ENCODE assay signal across 21 mouse cellular contexts in the genomic region with DNA sequence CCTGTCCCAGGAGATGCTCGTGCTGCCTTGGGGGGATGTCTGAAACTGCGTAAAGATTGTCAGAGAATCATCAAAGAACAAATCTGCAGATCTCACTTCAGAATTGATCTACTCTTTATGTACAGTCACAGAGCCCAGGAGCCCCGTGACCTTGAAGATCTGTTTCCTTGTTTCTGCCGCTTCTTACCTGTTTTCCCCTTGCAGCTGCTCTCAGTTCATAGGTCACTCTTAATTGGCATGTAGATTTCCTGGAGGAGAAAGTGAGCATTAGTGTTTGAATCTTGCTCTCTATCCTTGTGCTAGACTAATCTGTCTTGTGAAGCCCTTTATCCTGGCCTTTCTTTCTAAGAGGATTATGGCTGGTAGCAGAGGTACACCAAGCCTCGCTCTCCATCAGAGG. TPM values are rescaled to one million over a fixed set of nuclear protein-coding genes. Genes with fewer than 3 reads are reported as not detected.
"Had no signal": no experiment of that assay in that cellular context is flagged by ENCODE, and none has a peak within 500 bp of the region (broad histone marks: within the 10 kb centered on the region; RNA-seq: fewer than 3 reads in every experiment).

No protein-coding gene starts in this region.

- ATAC-seq: inflammation-experienced regulatory T-cells, adult 6 months had no signal

- DNase-seq: kidney, adult 18-20 months; kidney, adult 9 months; kidney, postnatal 25 days; layer of hippocampus, adult 9-11 months; liver, embryonic 13.5 days; lung, adult 2 months; lung, postnatal 14 days; lung, postnatal 4 days; right cerebral cortex, postnatal 25 days; thymus, adult 2 months; thymus, postnatal 25 days had no signal

- H3K4me2 ChIP-seq: liver, embryonic 13.5 days; midbrain, embryonic 12.5 days; neural tube, embryonic 13.5 days had no signal

- H3K4me1 ChIP-seq: liver, embryonic 13.5 days; midbrain, embryonic 12.5 days; neural tube, embryonic 13.5 days had no signal

- H3K27me3 ChIP-seq: liver, embryonic 13.5 days; midbrain, embryonic 12.5 days had no signal

- H3K4me3 ChIP-seq: layer of hippocampus, adult 2 months; liver, embryonic 13.5 days; midbrain, embryonic 12.5 days; neural tube, embryonic 13.5 days had no signal

- H3K9ac ChIP-seq: liver, embryonic 13.5 days; midbrain, embryonic 12.5 days; neural tube, embryonic 13.5 days had no signal

- H3K27ac ChIP-seq: kidney, postnatal 0 days; layer of hippocampus, adult 2 months; liver, embryonic 13.5 days; midbrain, embryonic 12.5 days; neural tube, embryonic 13.5 days had no signal

- H3K9me3 ChIP-seq: liver, embryonic 13.5 days; midbrain, embryonic 12.5 days; neural tube, embryonic 13.5 days had no signal

RNA-seq across cellular contexts. Expression of a gene that starts 26.2 kb away (rescaled TPM):
- total RNA-seq: layer of hippocampus, adult 2 months; layer of hippocampus, postnatal 25 days; left cerebral cortex, adult 18-20 months; left cerebral cortex, postnatal 25 days; neutrophil, adult 5-6 weeks had no signal
- polyA plus RNA-seq: inflammation-experienced regulatory T-cells, adult 6 months; kidney, postnatal 0 days; large intestine, adult 2 months had no signal
